ENCODE assay signal across 10 mouse cellular contexts in genomic region chr12:41646956-41647575, GRCm38 (mm10).
A peak's percentile ranks its signal among the peaks of the same experiment; 100 is the strongest.
DNase-seq lines count a peak whose midpoint lies in the region; ATAC-seq lines count a peak whose summit lies in the region.
"Had no signal": no experiment of that assay in that cellular context is flagged by ENCODE, and none has a peak within 500 bp of the region (broad histone marks: within the 10 kb centered on the region; RNA-seq: fewer than 3 reads in every experiment).

No protein-coding gene starts in this region.

- H3K9ac ChIP-seq in lung, embryonic 15.5 days = no peak overlapping the region
- no peak overlapping the region for H3K9ac ChIP-seq in forebrain, embryonic 16.5 days (replicated peaks; ENCODE audit: low read depth, low read length)
- no peak overlapping the region for H3K9ac ChIP-seq in midbrain, embryonic 15.5 days
- H3K9ac ChIP-seq: liver, embryonic 15.5 days had no signal

- no peak overlapping the region for H3K4me2 ChIP-seq in lung, embryonic 15.5 days
- no peak overlapping the region for H3K4me2 ChIP-seq in forebrain, embryonic 16.5 days (ENCODE audit: low read length)
- H3K4me2 ChIP-seq in midbrain, embryonic 15.5 days = no peak overlapping the region
- H3K4me2 ChIP-seq: liver, embryonic 15.5 days had no signal

- H3K9me3 ChIP-seq in lung, embryonic 15.5 days = no peaks in the 10 kb centered on the region
- no peaks in the 10 kb centered on the region for H3K9me3 ChIP-seq in forebrain, embryonic 16.5 days (ENCODE audit: control insufficient read depth, low read length)
- no peaks in the 10 kb centered on the region for H3K9me3 ChIP-seq in midbrain, embryonic 15.5 days
- H3K9me3 ChIP-seq: liver, embryonic 15.5 days had no signal

- peak overlapping the region; percentile 2; the same call in 1 of the 2 replicates for H3K27ac ChIP-seq in lung, embryonic 15.5 days
- H3K27ac ChIP-seq in forebrain, embryonic 16.5 days (ENCODE audit: low read length) = no peak overlapping the region
- H3K27ac ChIP-seq in midbrain, embryonic 15.5 days = no peak overlapping the region
- H3K27ac ChIP-seq: liver, embryonic 15.5 days had no signal

- no peak for DNase-seq in lung, postnatal 10 days
- peak; percentile 53 for DNase-seq in embryo, embryonic 11 days
- no peak for DNase-seq in adrenal gland, adult 2 months
- DNase-seq in kidney, adult 8-10 months = no peak
- DNase-seq: adrenal gland, postnatal 25 days; heart, postnatal 36 days had no signal

- no peaks in the 10 kb centered on the region for H3K36me3 ChIP-seq in lung, embryonic 15.5 days
- H3K36me3 ChIP-seq in forebrain, embryonic 16.5 days (ENCODE audit: control insufficient read depth, insufficient read depth) = no peaks in the 10 kb centered on the region
- H3K36me3 ChIP-seq in midbrain, embryonic 15.5 days (replicated peaks) = no peaks in the 10 kb centered on the region
- H3K36me3 ChIP-seq: liver, embryonic 15.5 days had no signal

- H3K27me3 ChIP-seq in lung, embryonic 15.5 days = no peaks in the 10 kb centered on the region
- no peaks in the 10 kb centered on the region for H3K27me3 ChIP-seq in forebrain, embryonic 16.5 days (replicated peaks; ENCODE audit: control insufficient read depth, insufficient read depth, low read length)
- no peaks in the 10 kb centered on the region for H3K27me3 ChIP-seq in midbrain, embryonic 15.5 days (replicated peaks)
- H3K27me3 ChIP-seq: liver, embryonic 15.5 days had no signal

- peak; percentile 85; the same call in 1 of the 2 replicates for ATAC-seq in lung, embryonic 15.5 days (ENCODE audit: borderline replicate concordance, extremely low read depth, low FRiP score, low TSS enrichment)
- peak; percentile 19; the same call in 1 of the 2 replicates for ATAC-seq in forebrain, embryonic 16.5 days
- peak; percentile 57 for ATAC-seq in midbrain, embryonic 15.5 days (replicated peaks)

- H3K4me3 ChIP-seq in lung, embryonic 15.5 days = no peak overlapping the region
- H3K4me3 ChIP-seq in forebrain, embryonic 16.5 days (replicated peaks; ENCODE audit: low read length) = no peak overlapping the region
- no peak overlapping the region for H3K4me3 ChIP-seq in midbrain, embryonic 15.5 days
- H3K4me3 ChIP-seq: liver, embryonic 15.5 days had no signal

- 12% methylated on average over 5 of the region's 5 CpGs for WGBS in lung, embryonic 15.5 days
- 5% methylated on average over 5 of the region's 5 CpGs for WGBS in forebrain, embryonic 16.5 days
- 4% methylated on average over 5 of the region's 5 CpGs for WGBS in midbrain, embryonic 15.5 days

- H3K4me1 ChIP-seq in lung, embryonic 15.5 days = peaks cover 10% of the 10 kb centered on the region; the same call in 1 of the 2 replicates
- H3K4me1 ChIP-seq in forebrain, embryonic 16.5 days (replicated peaks; ENCODE audit: control insufficient read depth, insufficient read depth, low read length) = peaks cover 17% of the 10 kb centered on the region
- H3K4me1 ChIP-seq in midbrain, embryonic 15.5 days = peaks cover 20% of the 10 kb centered on the region
- H3K4me1 ChIP-seq: liver, embryonic 15.5 days had no signal

Comparison
In these comparisons a context has a peak if more than half of its experiments do, and no peak if none do; other contexts are left out.
1. ATAC-seq: peak in every context shown above with its lines; median percentile 85 in lung, embryonic 15.5 days; 57 in midbrain, embryonic 15.5 days; 19 in forebrain, embryonic 16.5 days.